Mouse (Mus musculus): ENCODE measurements at regions not wholly inside any gene's neighbourhood (a gene's known extent, or its start where the extent isn't known, plus 50 kb on each side); places are given as distances from the start of the nearest gene placed in this dataset.

DNA sequence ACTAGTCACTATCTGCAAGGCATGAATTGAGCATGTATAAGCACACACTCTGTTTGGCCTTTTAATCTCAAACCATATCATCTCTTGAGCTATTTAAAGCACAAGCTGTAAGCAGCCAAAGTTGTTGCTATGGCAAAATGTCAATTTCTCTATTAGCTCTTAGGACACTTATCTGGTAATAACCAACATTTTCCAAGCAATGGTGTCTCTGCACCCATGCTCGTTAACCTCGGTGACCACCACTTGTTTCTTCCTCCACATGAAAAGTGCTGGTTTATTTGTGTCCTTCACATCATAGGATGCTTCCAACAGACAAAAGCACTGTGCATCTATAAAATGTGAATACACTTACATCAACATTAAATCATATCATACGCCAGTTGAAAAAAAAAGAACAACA, 204.4 kb upstream of the Acvr2a start:
- H3K9ac ChIP-seq = no peak overlapping the region
- H3K27me3 ChIP-seq = no peaks in the 10 kb centered on the region
- ATAC-seq (ENCODE audit: insufficient number of reproducible peaks, insufficient read depth, low FRiP score, low TSS enrichment, low read depth) = no peak
- 94% methylated on average over 3 of the region's 3 CpGs for WGBS
- no peaks in the 10 kb centered on the region for H3K4me1 ChIP-seq
- no peak overlapping the region for H3K4me3 ChIP-seq
- H3K27ac ChIP-seq = no peak overlapping the region
- no peaks in the 10 kb centered on the region for H3K36me3 ChIP-seq
- no peak overlapping the region for H3K4me2 ChIP-seq
- no peaks in the 10 kb centered on the region for H3K9me3 ChIP-seq

DNA sequence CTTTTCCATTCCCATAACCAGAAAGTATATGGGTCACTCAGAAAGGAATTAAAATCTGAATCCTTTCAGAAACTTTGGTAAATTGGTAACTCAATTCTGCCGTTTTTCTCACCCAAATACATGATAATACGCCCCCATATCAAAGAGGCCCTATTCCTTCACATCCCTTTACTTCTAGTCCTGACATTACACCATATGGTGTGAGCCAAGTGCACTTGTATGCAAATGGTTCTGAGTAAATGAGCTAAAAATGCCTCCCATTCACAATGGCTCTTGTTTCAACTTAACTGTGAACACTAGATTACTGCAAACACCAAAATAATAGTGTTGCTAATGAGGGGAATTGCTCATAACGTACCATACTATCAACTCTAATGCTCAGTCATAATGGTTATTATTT, 201.7 kb upstream of the Acvr2a start:
- no peaks in the 10 kb centered on the region for H3K36me3 ChIP-seq
- no peaks in the 10 kb centered on the region for H3K9me3 ChIP-seq
- no peaks in the 10 kb centered on the region for H3K27me3 ChIP-seq
- WGBS = 77% methylated on average over 3 of the region's 3 CpGs
- H3K4me3 ChIP-seq = no peak overlapping the region
- no peak overlapping the region for H3K9ac ChIP-seq
- H3K4me2 ChIP-seq = no peak overlapping the region
- H3K4me1 ChIP-seq = no peaks in the 10 kb centered on the region
- H3K27ac ChIP-seq = no peak overlapping the region
- no peak for ATAC-seq (ENCODE audit: insufficient number of reproducible peaks, insufficient read depth, low FRiP score, low TSS enrichment, low read depth)

- Histone ChIP-seq H3K27me3 (no peaks in the 10 kb centered on the region), H3K9me3 (no peaks in the 10 kb centered on the region), H3K9ac (no peak overlapping the region), H3K4me3 (no peak overlapping the region), H3K4me2 (no peak overlapping the region), H3K27ac (no peak overlapping the region), H3K36me3 (no peaks in the 10 kb centered on the region), H3K4me1 (no peaks in the 10 kb centered on the region)
- ATAC-seq (ENCODE audit: insufficient number of reproducible peaks, insufficient read depth, low FRiP score, low TSS enrichment, low read depth) = no peak
- WGBS = 26% methylated on average over 3 of the region's 3 CpGs
Measured at GRCm38 (mm10) chr2:48617141-48617699, 196.7 kb upstream of the Acvr2a start.

GRCm38 (mm10) chr2:48619042-48619441, 194.9 kb upstream of the Acvr2a start:
- 40% methylated on average over 5 of the region's 5 CpGs for WGBS
- ATAC-seq (ENCODE audit: insufficient number of reproducible peaks, insufficient read depth, low FRiP score, low TSS enrichment, low read depth) = no peak
- H3K27ac ChIP-seq = no peak overlapping the region

DNA sequence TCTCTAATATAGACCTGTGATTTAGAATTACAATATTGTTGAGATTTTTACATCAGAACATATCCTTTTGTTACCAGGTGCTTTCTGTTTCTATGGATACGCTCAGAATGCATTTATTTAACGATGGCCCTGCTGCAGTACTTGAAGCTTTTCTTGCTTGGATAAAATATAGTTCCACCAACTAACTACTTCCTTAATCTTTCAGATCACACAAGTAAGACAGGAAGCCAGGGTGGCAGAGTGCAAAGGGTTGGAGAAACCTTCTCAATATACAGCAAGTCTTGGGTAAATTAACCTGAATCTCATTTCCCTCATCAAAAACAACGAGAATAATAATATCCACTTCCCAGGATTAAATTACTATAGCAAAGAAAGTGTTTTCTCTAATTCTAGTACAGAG, 193.1 kb upstream of the Acvr2a start:
- Histone ChIP-seq H3K4me3 (no peak overlapping the region), H3K27me3 (no peaks in the 10 kb centered on the region), H3K27ac (no peak overlapping the region), H3K4me2 (no peak overlapping the region), H3K36me3 (no peaks in the 10 kb centered on the region), H3K9me3 (no peaks in the 10 kb centered on the region), H3K9ac (no peak overlapping the region), H3K4me1 (no peaks in the 10 kb centered on the region)
- 75% methylated on average over 3 of the region's 3 CpGs for WGBS
- ATAC-seq (ENCODE audit: insufficient number of reproducible peaks, insufficient read depth, low FRiP score, low TSS enrichment, low read depth) = no peak

More at GRCm38 (mm10) chr2:48619042-48619441, 194.9 kb upstream of the Acvr2a start:
- no peak overlapping the region for H3K4me3 ChIP-seq
- H3K27me3 ChIP-seq = no peaks in the 10 kb centered on the region
- no peaks in the 10 kb centered on the region for H3K9me3 ChIP-seq
- no peak overlapping the region for H3K4me2 ChIP-seq
- H3K9ac ChIP-seq = no peak overlapping the region
- H3K4me1 ChIP-seq = no peaks in the 10 kb centered on the region
- H3K36me3 ChIP-seq = no peaks in the 10 kb centered on the region

DNA sequence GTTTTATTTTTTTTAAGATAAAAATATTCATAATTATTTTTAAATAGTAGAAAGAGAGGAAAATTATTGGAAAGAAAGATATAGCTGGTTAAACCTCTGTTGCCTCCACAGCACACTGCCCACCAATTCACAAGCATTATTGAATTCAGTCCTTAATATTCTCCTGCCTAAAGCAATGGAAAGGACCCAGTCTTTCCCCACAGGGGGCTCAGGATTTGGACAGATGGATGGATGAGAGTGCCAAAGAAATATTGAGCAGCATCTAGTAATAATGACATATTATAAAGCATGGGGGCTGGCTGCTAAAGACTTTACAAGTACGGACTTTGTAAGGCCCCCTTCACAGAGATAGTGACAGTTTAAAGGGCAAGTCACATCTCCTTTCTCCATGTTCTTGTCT, 191.6 kb upstream of the Acvr2a start:
- no peaks in the 10 kb centered on the region for H3K4me1 ChIP-seq
- H3K4me2 ChIP-seq = no peak overlapping the region
- no peaks in the 10 kb centered on the region for H3K36me3 ChIP-seq
- H3K27ac ChIP-seq = no peak overlapping the region
- ATAC-seq (ENCODE audit: insufficient number of reproducible peaks, insufficient read depth, low FRiP score, low TSS enrichment, low read depth) = no peak
- WGBS = 84% methylated on average over 1 of the region's 1 CpGs
- no peak overlapping the region for H3K4me3 ChIP-seq
- H3K9me3 ChIP-seq = no peaks in the 10 kb centered on the region
- H3K27me3 ChIP-seq = no peaks in the 10 kb centered on the region
- no peak overlapping the region for H3K9ac ChIP-seq

DNA sequence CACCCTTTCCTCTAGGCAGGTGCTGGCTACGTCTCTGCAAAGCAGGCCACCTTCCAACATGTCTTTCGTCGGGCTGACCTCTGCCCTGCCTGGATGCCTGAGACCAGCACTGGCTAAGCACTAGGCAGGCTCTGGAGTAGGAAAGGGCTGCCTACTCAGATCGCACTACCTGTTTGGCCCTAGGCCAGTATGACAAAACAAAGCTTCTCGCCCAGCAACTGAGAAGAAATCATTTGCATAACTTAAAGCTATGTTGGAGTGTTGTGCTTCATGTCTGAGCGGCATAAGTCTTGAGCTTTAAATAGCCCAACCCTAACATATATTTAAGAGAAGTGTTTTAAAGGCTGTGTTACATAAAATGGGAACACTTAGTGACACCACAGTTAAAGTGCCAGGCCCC, 189.9 kb upstream of the Acvr2a start:
- Histone ChIP-seq H3K9me3 (no peaks in the 10 kb centered on the region), H3K4me3 (no peak overlapping the region), H3K4me1 (no peaks in the 10 kb centered on the region), H3K36me3 (no peaks in the 10 kb centered on the region), H3K4me2 (no peak overlapping the region), H3K9ac (no peak overlapping the region), H3K27ac (no peak overlapping the region), H3K27me3 (no peaks in the 10 kb centered on the region)
- ATAC-seq (ENCODE audit: insufficient number of reproducible peaks, insufficient read depth, low FRiP score, low TSS enrichment, low read depth) = no peak
- WGBS = 51% methylated on average over 6 of the region's 6 CpGs

- 57% methylated on average over 2 of the region's 2 CpGs for WGBS
- H3K4me3 ChIP-seq = no peak overlapping the region
- H3K27me3 ChIP-seq = no peaks in the 10 kb centered on the region
- H3K36me3 ChIP-seq = no peaks in the 10 kb centered on the region
- no peaks in the 10 kb centered on the region for H3K4me1 ChIP-seq
- no peak overlapping the region for H3K27ac ChIP-seq
- ATAC-seq (ENCODE audit: insufficient number of reproducible peaks, insufficient read depth, low FRiP score, low TSS enrichment, low read depth) = no peak
- no peak overlapping the region for H3K9ac ChIP-seq
- no peak overlapping the region for H3K4me2 ChIP-seq
- no peaks in the 10 kb centered on the region for H3K9me3 ChIP-seq
Measured at GRCm38 (mm10) chr2:48624461-48624860, 189.4 kb upstream of the Acvr2a start.

DNA sequence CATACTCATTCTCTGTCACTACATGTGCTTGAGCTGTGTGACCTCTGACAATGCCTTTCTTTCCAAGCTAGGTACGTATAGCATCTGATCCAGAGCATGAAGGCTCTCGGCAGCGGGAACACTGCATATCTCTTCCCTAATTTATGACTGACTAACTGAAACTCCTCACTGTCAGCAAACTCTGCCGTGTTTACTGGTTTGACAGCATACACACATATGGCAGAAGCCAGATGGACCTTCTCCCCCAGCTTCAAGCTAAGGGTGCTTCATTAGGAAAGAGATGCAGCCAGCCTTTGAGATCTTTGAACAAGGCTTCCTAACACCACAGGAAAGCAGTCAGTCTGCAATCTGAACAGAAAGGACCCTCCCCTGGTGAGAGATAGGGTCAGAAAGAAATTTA, 186.9 kb upstream of the Acvr2a start:
- Histone ChIP-seq H3K27ac (no peak overlapping the region), H3K4me1 (no peaks in the 10 kb centered on the region), H3K27me3 (no peaks in the 10 kb centered on the region), H3K9ac (no peak overlapping the region), H3K4me3 (no peak overlapping the region), H3K9me3 (no peaks in the 10 kb centered on the region), H3K4me2 (no peak overlapping the region), H3K36me3 (no peaks in the 10 kb centered on the region)
- no peak for ATAC-seq (ENCODE audit: insufficient number of reproducible peaks, insufficient read depth, low FRiP score, low TSS enrichment, low read depth)
- 83% methylated on average over 4 of the region's 4 CpGs for WGBS

GRCm38 (mm10) chr2:48629106-48630050, 184.5 kb upstream of the Acvr2a start:
- 64% methylated on average over 9 of the region's 9 CpGs for WGBS
- no peak for ATAC-seq (ENCODE audit: insufficient number of reproducible peaks, insufficient read depth, low FRiP score, low TSS enrichment, low read depth)
- H3K4me3 ChIP-seq = no peak overlapping the region

DNA sequence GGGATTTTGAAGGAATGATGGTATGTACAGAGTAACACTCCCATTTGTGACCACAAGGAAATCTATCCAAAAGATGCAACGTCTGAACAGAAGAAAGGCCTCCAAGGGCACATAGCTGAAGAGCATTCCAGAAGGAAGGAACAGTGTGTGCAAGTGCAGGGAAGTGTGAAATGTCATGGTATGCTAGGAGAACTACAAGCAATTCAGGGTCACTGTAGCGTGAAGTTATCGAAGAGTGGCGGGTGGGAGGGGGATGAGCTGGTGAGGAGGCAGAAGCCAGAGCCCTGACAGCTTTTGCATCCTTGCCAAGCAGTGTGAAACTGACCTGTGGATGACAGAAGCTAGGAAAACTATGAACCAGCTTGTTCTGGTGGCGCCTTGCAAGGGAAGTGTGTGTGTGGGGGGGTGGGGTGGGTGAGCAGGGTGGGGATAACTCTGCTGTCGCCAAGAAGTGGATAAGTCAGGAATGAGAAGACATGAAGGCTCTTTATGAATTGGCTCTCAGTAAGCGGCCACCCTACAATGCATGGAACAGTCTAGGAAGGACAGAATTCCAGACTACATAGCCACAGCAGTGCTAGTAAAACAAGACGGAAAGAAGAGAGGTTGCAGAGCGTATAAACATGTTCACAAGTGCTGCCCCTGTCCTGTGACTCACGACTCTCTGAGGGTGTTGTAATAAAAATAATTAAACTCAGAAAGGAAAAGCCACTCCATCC, 179.3 kb upstream of the Acvr2a start:
- no peak overlapping the region for H3K4me3 ChIP-seq
- no peaks in the 10 kb centered on the region for H3K9me3 ChIP-seq
- H3K9ac ChIP-seq = no peak overlapping the region
- 73% methylated on average over 10 of the region's 10 CpGs for WGBS
- H3K4me2 ChIP-seq = no peak overlapping the region
- H3K4me1 ChIP-seq = no peaks in the 10 kb centered on the region
- ATAC-seq (ENCODE audit: insufficient number of reproducible peaks, insufficient read depth, low FRiP score, low TSS enrichment, low read depth) = no peak
- no peak overlapping the region for H3K27ac ChIP-seq
- no peaks in the 10 kb centered on the region for H3K27me3 ChIP-seq
- H3K36me3 ChIP-seq = no peaks in the 10 kb centered on the region

More at GRCm38 (mm10) chr2:48629106-48630050, 184.5 kb upstream of the Acvr2a start:
- H3K4me1 ChIP-seq = no peaks in the 10 kb centered on the region
- H3K9ac ChIP-seq = no peak overlapping the region
- H3K27me3 ChIP-seq = no peaks in the 10 kb centered on the region
- H3K27ac ChIP-seq = no peak overlapping the region
- H3K36me3 ChIP-seq = no peaks in the 10 kb centered on the region
- no peaks in the 10 kb centered on the region for H3K9me3 ChIP-seq
- H3K4me2 ChIP-seq = no peak overlapping the region

GRCm38 (mm10) chr2:48636108-48636507, 177.8 kb upstream of the Acvr2a start:
- Histone ChIP-seq H3K4me1 (no peaks in the 10 kb centered on the region), H3K36me3 (no peaks in the 10 kb centered on the region), H3K9ac (no peak overlapping the region), H3K4me2 (no peak overlapping the region), H3K27ac (no peak overlapping the region), H3K27me3 (no peaks in the 10 kb centered on the region), H3K4me3 (no peak overlapping the region), H3K9me3 (no peaks in the 10 kb centered on the region)
- WGBS = 49% methylated on average over 2 of the region's 2 CpGs
- no peak for ATAC-seq (ENCODE audit: insufficient number of reproducible peaks, insufficient read depth, low FRiP score, low TSS enrichment, low read depth)

Data from embryonic facial prominence, embryonic 13.5 days (tissue).